28 mouse cellular contexts compared by ENCODE assay signal in genomic region chr13:47872645-47873044, GRCm38 (mm10).
DNase-seq lines count a peak whose midpoint lies in the region; ATAC-seq and TF ChIP-seq lines count a peak whose summit lies in the region.
"Had no signal": no experiment of that assay in that cellular context is flagged by ENCODE, and none has a peak within 500 bp of the region (broad histone marks: within the 10 kb centered on the region; RNA-seq: fewer than 3 reads in every experiment).

No protein-coding gene starts in this region.

- H3K36me3 ChIP-seq in forebrain, embryonic 13.5 days (ENCODE audit: poor library complexity, severe bottlenecking), result no peaks in the 10 kb centered on the region
- H3K36me3 ChIP-seq in forebrain, embryonic 15.5 days, result no peaks in the 10 kb centered on the region
- no peaks in the 10 kb centered on the region for H3K36me3 ChIP-seq in kidney, postnatal 0 days (ENCODE audit: insufficient read depth, low read length)
- H3K36me3 ChIP-seq in kidney, embryonic 14.5 days (ENCODE audit: control insufficient read depth, insufficient read depth, low read length), result no peaks in the 10 kb centered on the region
- no peaks in the 10 kb centered on the region for H3K36me3 ChIP-seq in liver, embryonic 11.5 days (ENCODE audit: control insufficient read depth, insufficient read depth, low read length)
- H3K36me3 ChIP-seq: embryonic facial prominence, embryonic 12.5 days; embryonic facial prominence, embryonic 15.5 days; heart, embryonic 10.5 days; heart, embryonic 13.5 days had no signal

- H3K27ac ChIP-seq in forebrain, embryonic 13.5 days, result peak overlapping the region; percentile 61
- no peak overlapping the region for H3K27ac ChIP-seq in forebrain, embryonic 15.5 days (replicated peaks)
- no peak overlapping the region for H3K27ac ChIP-seq in kidney, postnatal 0 days
- H3K27ac ChIP-seq in kidney, embryonic 14.5 days (ENCODE audit: low read depth, low read length), result no peak overlapping the region
- H3K27ac ChIP-seq in liver, embryonic 11.5 days (ENCODE audit: low read depth, low read length), result no peak overlapping the region
- H3K27ac ChIP-seq: embryonic facial prominence, embryonic 12.5 days; embryonic facial prominence, embryonic 15.5 days; heart, adult 2 months; heart, embryonic 10.5 days; heart, embryonic 13.5 days; hindbrain, embryonic 14.5 days; hindbrain, postnatal 0 days had no signal

- TF ChIP-seq CTCF in kidney, postnatal 0 days (IDR thresholded peaks at IDR 0.05; ENCODE audit: low read depth), result no peak
- no peak for TF ChIP-seq CTCF in brain, embryonic 14.5 days (IDR thresholded peaks at IDR 0.05; ENCODE audit: borderline replicate concordance, extremely low read depth, insufficient read depth, insufficient read length)

- WGBS in forebrain, embryonic 13.5 days, result 16% methylated on average over 11 of the region's 11 CpGs
- 18% methylated on average over 11 of the region's 11 CpGs for WGBS in forebrain, embryonic 15.5 days
- whole genome bisulfite sequencing in kidney, postnatal 0 days, result 36% methylated on average over 11 of the region's 11 CpGs
- 41% methylated on average over 11 of the region's 11 CpGs for WGBS in kidney, embryonic 14.5 days
- 58% methylated on average over 11 of the region's 11 CpGs for WGBS in liver, embryonic 11.5 days

- no peak overlapping the region for H3K9ac ChIP-seq in forebrain, embryonic 13.5 days
- H3K9ac ChIP-seq in forebrain, embryonic 15.5 days (replicated peaks), result no peak overlapping the region
- no peak overlapping the region for H3K9ac ChIP-seq in kidney, postnatal 0 days (ENCODE audit: low read depth, low read length)
- no peak overlapping the region for H3K9ac ChIP-seq in kidney, embryonic 14.5 days (ENCODE audit: low read depth, low read length)
- H3K9ac ChIP-seq in liver, embryonic 11.5 days (ENCODE audit: low read depth, low read length), result no peak overlapping the region
- H3K9ac ChIP-seq: embryonic facial prominence, embryonic 12.5 days; embryonic facial prominence, embryonic 15.5 days; heart, embryonic 13.5 days; hindbrain, embryonic 14.5 days had no signal

- DNase-seq in kidney, postnatal 0 days (ENCODE audit: low spot score), result peak; percentile 49
- peak; percentile 24 for DNase-seq in Muller cell, postnatal 12 days (ENCODE audit: inconsistent ontology term)
- peak; percentile 62 for DNase-seq in brain, embryonic 14.5 days (ENCODE audit: low read depth)
- no peak for DNase-seq in ovary, postnatal 10 days (ENCODE audit: low spot score)
- no peak for DNase-seq in liver, embryonic 11.5 days (ENCODE audit: low spot score)
- DNase-seq: adrenal gland, adult 8-10 months; adrenal gland, postnatal 36 days; cerebellum, adult 11 months; cerebellum, adult 2 months; cerebellum, adult 9-11 months; cerebellum, postnatal 25 days; gastrocnemius, postnatal 10 days; gastrocnemius, postnatal 36 days; heart, adult 2 months; heart, postnatal 14 days; heart, postnatal 4 days had no signal

- no peak overlapping the region for H3K4me3 ChIP-seq in forebrain, embryonic 13.5 days
- H3K4me3 ChIP-seq in forebrain, embryonic 15.5 days, result no peak overlapping the region
- no peak overlapping the region for H3K4me3 ChIP-seq in kidney, postnatal 0 days (replicated peaks; ENCODE audit: low read depth, low read length)
- no peak overlapping the region for H3K4me3 ChIP-seq in kidney, embryonic 14.5 days (ENCODE audit: low read length)
- no peak overlapping the region for H3K4me3 ChIP-seq in liver, embryonic 11.5 days (ENCODE audit: low read depth, low read length)
- H3K4me3 ChIP-seq: embryonic facial prominence, embryonic 12.5 days; embryonic facial prominence, embryonic 15.5 days; heart, adult 2 months; heart, embryonic 10.5 days; heart, embryonic 13.5 days had no signal

- no peak for ATAC-seq in forebrain, embryonic 13.5 days
- ATAC-seq in forebrain, embryonic 15.5 days (replicated peaks), result no peak
- no peak for ATAC-seq in kidney, postnatal 0 days (replicated peaks; ENCODE audit: low FRiP score, low read depth)
- no peak for ATAC-seq in kidney, embryonic 14.5 days (ENCODE audit: low FRiP score, low TSS enrichment)
- ATAC-seq in liver, embryonic 11.5 days (replicated peaks; ENCODE audit: low FRiP score), result no peak
- ATAC-seq: activated CD4-positive, CD25-positive, alpha-beta regulatory T cell, adult 4 months; CD4-positive, CD25-positive, alpha-beta regulatory T cell, adult 4 months; hindbrain, postnatal 0 days; inflammation-experienced regulatory T-cells, adult 6 months had no signal

- no peaks in the 10 kb centered on the region for H3K27me3 ChIP-seq in forebrain, embryonic 13.5 days
- H3K27me3 ChIP-seq in forebrain, embryonic 15.5 days, result 0 out of 2 replicates have a peak, but pooled peaks cover 3% of the 10 kb centered on the region
- no peaks in the 10 kb centered on the region for H3K27me3 ChIP-seq in kidney, postnatal 0 days (ENCODE audit: insufficient read depth, low read length)
- H3K27me3 ChIP-seq in kidney, embryonic 14.5 days (ENCODE audit: control insufficient read depth, insufficient read depth, low read length), result no peaks in the 10 kb centered on the region
- no peaks in the 10 kb centered on the region for H3K27me3 ChIP-seq in liver, embryonic 11.5 days (replicated peaks; ENCODE audit: control insufficient read depth, insufficient read depth, low read length)
- H3K27me3 ChIP-seq: embryonic facial prominence, embryonic 12.5 days; embryonic facial prominence, embryonic 15.5 days; heart, embryonic 13.5 days had no signal

- 0 out of 2 replicates have a peak overlapping the region, but pooled peaks have one; percentile 5 for H3K4me2 ChIP-seq in forebrain, embryonic 13.5 days
- H3K4me2 ChIP-seq in forebrain, embryonic 15.5 days (replicated peaks), result no peak overlapping the region
- H3K4me2 ChIP-seq in kidney, postnatal 0 days (ENCODE audit: low read length), result no peak overlapping the region
- H3K4me2 ChIP-seq in kidney, embryonic 14.5 days (replicated peaks; ENCODE audit: low read depth, low read length), result no peak overlapping the region
- no peak overlapping the region for H3K4me2 ChIP-seq in liver, embryonic 11.5 days
- H3K4me2 ChIP-seq: embryonic facial prominence, embryonic 12.5 days; embryonic facial prominence, embryonic 15.5 days; heart, embryonic 13.5 days; hindbrain, embryonic 14.5 days had no signal

- peaks cover 43% of the 10 kb centered on the region for H3K4me1 ChIP-seq in forebrain, embryonic 13.5 days
- peaks cover 18% of the 10 kb centered on the region for H3K4me1 ChIP-seq in forebrain, embryonic 15.5 days
- no peaks in the 10 kb centered on the region for H3K4me1 ChIP-seq in kidney, postnatal 0 days (replicated peaks; ENCODE audit: insufficient read depth, low read length)
- peaks cover 3% of the 10 kb centered on the region; the same call in 1 of the 2 replicates for H3K4me1 ChIP-seq in kidney, embryonic 14.5 days (ENCODE audit: control insufficient read depth, insufficient read depth, low read length)
- H3K4me1 ChIP-seq in liver, embryonic 11.5 days (replicated peaks; ENCODE audit: control insufficient read depth, insufficient read depth, low read length), result no peaks in the 10 kb centered on the region
- H3K4me1 ChIP-seq: embryonic facial prominence, embryonic 12.5 days; heart, embryonic 10.5 days had no signal

- no peak for TF ChIP-seq POLR2A in brain, embryonic 14.5 days (IDR thresholded peaks at IDR 0.05; ENCODE audit: borderline replicate concordance, extremely low read depth, insufficient read depth, insufficient read length, poor library complexity, severe bottlenecking)

- no peaks in the 10 kb centered on the region for H3K9me3 ChIP-seq in forebrain, embryonic 13.5 days (replicated peaks)
- no peaks in the 10 kb centered on the region for H3K9me3 ChIP-seq in forebrain, embryonic 15.5 days
- no peaks in the 10 kb centered on the region for H3K9me3 ChIP-seq in kidney, postnatal 0 days (replicated peaks; ENCODE audit: low read length)
- H3K9me3 ChIP-seq in kidney, embryonic 14.5 days (ENCODE audit: control insufficient read depth, low read length), result no peaks in the 10 kb centered on the region
- no peaks in the 10 kb centered on the region for H3K9me3 ChIP-seq in liver, embryonic 11.5 days (ENCODE audit: control insufficient read depth, low read length)
- H3K9me3 ChIP-seq: embryonic facial prominence, embryonic 12.5 days; embryonic facial prominence, embryonic 15.5 days; heart, embryonic 10.5 days; heart, embryonic 13.5 days had no signal

Comparison
In these comparisons a context has a peak if more than half of its experiments do, and no peak if none do; other contexts are left out.
1. DNase-seq: peak in kidney, postnatal 0 days (single experiment), Muller cell, postnatal 12 days (single experiment) and brain, embryonic 14.5 days (single experiment); none in ovary, postnatal 10 days (single experiment) and liver, embryonic 11.5 days (single experiment).